Mouse (Mus musculus): ENCODE measurements around the gene Ndufs4. TPM values are rescaled to one million over a fixed set of nuclear protein-coding genes. Genes with fewer than 3 reads are reported as not detected.

Ndufs4 gene
- total RNA-seq (2021), result 100 to 1,000 TPM; 579 to 605 TPM

DNA sequence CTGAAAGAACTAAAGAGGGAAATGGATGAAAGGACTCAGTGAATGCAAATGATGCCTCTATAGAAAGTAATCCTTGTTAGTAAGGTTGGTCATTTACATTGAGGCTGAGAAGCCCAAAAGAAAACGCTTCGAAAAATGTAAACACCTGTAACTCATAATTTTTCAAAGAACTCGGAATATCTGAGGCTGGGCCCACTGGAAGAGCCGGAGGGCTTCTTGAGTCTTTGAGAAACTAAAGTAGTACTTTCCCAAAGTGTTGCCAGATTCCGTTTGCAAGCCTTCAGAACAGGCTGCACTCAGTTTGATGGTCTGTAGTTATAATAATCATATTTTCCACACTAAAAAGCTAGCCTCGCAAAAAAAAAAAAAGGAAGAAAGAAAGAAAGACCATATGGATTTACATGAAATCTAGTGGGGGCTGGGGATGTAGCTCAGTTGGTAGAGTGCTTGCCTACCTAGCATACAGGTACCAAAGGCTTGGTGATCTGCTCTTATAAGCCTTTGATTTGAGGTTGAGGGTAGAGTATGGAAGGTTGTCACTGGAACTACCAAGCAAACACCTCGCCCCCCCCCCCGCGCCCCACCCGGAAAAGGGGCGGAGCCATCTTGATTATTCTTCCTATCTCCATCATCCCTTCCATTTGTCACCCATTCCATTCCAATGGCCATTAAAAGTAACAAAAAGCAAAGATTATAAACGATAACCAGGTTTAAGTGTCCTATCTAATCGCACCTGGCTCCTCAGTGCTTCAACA lies at the start of gene Ndufs4:
Gene Ndufs4 (minus strand): TSS at position 48 of the 755 bp plus-strand sequence.
- intact Hi-C loops (cut with DNase I), result no loop called here
- no peak for DNase-seq (ENCODE audit: low spot score)

DNA sequence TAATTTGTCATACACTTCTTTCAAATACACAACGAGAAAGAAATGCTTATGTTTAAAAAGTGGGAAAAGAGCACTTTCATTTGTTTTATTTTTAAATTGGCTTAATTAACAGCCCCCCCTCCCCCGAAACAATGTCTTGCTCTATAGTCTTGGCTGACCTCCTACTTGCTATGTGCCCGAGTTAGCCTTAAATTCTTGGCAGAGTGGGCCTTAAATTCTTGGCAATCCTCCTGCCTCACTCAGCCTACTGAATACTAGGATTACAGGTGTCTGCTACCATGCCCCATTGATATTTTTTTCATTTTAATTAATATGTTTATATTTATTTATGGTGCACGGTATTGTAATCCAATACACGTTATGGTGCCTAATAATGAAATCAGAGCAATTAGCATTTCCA lies 44.4 kb upstream of the Ndufs4 start:
- intact Hi-C loops (cut with DNase I), result no loop called here
- DNase-seq (ENCODE audit: low spot score), result no peak

DNA sequence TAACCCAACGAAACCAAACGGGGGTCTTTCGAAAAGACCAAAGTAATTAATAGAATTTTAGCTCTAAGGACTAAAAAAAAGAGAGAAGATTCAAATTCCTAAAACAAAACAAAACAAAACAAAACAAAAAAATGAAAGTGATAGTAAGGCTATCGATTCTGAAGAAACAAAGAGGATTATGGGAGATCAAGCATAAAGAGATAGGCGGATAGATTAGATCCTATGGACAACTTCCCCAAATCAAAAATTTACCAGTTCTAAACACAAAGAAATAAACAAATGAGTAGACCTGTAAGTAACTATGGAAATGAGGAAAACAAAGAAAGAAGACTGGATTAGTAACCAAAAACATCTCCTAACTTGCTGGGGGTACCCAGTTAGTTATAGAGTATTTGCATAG lies 37.2 kb upstream of the Ndufs4 start:
- intact Hi-C loops (cut with DNase I), result no loop called here

DNA sequence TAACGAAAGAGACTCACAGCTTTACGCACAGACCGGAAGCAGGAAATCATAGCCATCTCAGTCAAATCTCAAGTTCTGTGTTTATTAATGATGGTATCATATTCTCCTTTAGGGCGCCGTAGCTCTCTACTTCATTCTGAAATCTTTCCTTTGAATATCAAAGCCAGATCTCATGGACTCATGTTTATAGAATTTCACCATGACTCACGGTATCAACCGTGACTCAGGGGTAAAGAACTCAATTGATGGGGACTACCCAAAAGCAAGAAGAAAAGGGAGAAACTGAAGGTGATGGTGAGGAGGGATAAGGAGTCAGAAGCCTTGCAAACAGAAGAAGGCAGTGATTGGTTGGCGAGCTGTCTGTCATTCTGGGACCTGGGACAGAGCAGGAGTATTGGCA lies 32.2 kb upstream of the Ndufs4 start:
- no peak for DNase-seq (ENCODE audit: low spot score)
- intact Hi-C loops (cut with DNase I), result no loop called here

More for the DNA sequence above, 37.2 kb upstream of the Ndufs4 start:
- no peak for DNase-seq (ENCODE audit: low spot score)

DNA sequence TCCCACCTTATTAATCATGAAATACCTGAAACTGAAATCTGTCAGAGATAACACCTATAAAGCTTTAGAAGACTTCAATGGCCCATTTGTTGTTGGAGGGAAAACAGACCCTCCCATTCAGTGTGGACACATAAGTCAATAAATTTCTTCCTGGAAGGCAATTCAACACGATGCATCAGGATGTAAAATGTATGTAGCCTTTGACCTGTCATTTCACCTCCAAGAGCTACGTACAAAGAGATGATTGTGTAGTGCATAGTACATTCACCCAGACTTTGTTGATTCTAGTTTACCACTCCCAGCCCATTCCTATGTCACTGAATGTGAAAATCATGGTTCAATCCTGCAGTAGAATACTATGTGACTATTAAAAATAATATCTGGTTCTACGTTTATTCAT lies 31.3 kb upstream of the Ndufs4 start:
- no peak for DNase-seq (ENCODE audit: low spot score)
- intact Hi-C loops (cut with DNase I), result no loop called here

DNA sequence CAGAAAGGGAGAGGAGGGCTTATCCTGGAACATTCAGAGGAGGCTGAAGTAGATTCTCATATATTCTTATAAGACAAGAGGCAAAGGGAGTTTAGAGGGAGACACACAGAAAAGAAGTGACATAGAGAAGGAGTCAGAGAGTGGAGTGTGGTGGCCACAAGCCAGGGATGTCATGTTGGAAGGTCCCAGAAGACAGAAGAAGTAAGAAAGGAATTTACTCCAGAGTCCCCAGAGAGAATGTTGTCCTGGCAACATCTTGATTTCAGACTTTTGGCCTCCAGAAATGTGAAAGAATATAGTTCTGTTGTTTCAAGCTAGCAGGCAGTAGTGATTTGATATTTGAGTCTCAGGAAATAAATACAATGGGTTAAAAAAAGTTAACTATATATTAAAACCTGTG lies 24.3 kb upstream of the Ndufs4 start:
- intact Hi-C loops (cut with DNase I), result no loop called here
- no peak for DNase-seq (ENCODE audit: low spot score)

DNA sequence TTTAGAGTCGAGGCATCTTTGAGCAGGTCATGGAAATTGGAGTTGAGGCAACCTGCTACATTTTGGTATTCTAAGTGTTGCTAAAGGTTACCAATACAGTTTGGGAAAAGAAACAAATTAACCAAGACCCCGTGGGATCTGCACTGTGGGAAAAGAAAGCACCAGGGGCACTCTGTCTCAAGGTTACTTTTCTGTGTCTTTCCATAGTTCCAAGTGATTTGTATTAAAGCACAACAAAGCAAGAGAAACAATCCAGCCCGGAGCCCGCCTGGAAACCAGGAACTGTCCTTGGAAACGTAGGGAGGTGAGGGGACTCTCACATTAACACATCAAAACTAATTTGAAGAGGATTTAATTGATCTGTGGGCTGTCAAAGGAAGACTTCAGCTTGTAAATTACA lies 18.8 kb upstream of the Ndufs4 start:
- no peak for DNase-seq (ENCODE audit: low spot score)
- intact Hi-C loops (cut with DNase I), result no loop called here

DNA sequence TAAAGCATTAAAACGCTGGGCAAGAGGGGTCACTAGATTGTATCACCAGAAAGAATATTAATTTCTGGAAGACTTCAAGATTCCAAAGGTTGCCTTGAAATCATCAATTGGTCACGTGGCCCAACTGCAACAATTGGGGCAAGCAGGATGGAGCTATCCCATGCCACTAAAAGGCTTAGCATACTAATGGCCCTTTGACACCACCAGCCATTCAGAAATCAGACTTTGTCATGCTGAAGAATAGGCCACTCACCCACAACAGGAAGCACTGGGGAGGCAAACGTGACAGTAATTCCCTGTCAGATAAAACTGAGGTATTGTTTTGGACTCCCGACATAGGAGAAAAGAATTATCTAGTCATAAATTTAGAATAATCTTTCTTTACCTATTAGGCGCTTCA lies 18.4 kb upstream of the Ndufs4 start:
- DNase-seq (ENCODE audit: low spot score), result no peak
- intact Hi-C loops (cut with DNase I), result no loop called here

DNA sequence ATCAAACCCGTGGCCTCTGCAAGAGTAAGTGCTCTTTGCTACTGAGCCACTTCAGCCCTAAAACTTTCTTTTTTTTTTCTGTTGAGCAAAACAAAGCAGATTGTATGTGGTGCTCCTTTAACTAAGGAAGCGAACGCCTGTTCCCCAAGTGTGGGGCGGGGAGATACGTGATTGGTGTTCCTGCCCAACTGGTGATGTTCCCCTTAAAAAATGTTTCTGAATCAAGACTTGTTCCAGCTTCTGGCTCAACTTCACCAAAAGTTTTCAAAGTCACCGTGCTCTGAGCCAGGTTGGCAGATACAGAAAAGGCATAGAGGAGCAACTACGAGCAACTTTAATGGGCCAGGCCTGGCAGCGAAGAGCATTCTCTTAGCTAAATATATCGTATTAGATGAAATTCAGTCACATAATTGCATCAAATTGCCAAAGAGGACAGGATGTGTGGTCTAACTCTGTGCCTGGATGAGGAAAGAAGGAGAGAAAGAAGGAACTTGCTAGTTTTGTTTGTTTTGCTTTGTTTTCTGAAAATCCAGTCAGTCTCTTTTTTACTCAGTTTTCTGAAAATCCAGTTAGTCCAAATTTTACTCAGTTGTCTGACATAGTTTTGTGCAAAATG lies 17.1 kb upstream of the Ndufs4 start:
- intact Hi-C loops (cut with DNase I), result no loop called here
- peak; percentile 16 for DNase-seq (ENCODE audit: low spot score)

DNA sequence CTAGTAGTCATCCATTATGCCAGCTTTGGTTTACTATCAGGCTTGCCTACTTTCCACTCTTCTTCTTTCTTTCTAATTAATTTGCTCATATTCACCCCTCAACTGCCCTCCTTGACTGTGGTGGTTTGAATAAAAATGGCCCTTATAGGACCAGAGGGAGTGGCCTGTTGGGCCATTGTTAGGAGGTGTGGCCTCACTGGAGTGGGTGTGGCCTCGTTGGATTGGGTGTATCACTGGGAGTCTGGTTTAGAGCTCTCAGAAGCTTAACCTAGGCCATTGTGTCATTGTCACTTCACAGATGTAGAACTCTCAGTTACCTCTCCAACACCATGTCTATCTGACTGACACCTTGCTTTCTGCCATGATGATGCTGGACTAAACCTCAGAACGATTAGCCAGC lies 10.8 kb upstream of the Ndufs4 start:
- intact Hi-C loops (cut with DNase I), result no loop called here
- no peak for DNase-seq (ENCODE audit: low spot score)

DNA sequence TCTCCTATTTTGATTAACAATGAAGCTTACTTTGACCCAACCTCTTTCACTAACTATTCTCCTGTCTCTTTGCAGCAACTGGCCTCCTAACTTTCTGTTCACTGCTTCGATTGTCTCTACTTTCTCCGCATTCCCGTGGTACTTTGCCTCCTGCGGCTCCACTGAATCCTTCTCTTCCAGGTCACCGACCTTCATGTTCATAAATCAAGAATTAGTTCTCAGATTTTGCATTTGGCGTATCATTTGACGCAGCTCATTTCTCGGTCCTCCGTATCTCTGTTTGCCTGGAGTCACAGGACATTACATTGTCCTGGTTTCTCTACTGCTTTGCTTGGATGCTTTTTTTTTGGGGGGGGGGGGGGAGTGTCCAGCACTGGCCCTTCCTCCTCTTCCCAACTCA lies 9.2 kb upstream of the Ndufs4 start:
- intact Hi-C loops (cut with DNase I), result no loop called here
- no peak for DNase-seq (ENCODE audit: low spot score)

DNA sequence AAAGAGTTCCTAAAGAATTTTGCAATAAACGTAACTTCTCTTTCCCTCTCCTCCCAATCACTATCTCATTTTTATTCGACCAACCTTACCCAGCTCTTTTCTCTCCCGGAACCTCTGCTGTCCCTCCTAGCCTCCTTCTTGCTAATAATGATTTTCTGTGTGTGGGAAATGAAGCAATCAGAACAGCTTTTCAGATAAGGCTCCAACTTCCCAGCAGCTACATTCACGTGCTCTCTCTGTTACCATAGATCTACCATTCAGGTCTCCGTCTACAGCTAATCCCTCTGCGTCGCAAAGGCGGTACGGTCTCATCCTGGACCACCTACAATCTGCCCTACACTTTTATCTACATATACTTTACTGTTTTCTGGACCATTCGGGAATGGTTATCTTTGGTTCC lies 8.8 kb upstream of the Ndufs4 start:
- no peak for DNase-seq (ENCODE audit: low spot score)
- intact Hi-C loops (cut with DNase I), result no loop called here

DNA sequence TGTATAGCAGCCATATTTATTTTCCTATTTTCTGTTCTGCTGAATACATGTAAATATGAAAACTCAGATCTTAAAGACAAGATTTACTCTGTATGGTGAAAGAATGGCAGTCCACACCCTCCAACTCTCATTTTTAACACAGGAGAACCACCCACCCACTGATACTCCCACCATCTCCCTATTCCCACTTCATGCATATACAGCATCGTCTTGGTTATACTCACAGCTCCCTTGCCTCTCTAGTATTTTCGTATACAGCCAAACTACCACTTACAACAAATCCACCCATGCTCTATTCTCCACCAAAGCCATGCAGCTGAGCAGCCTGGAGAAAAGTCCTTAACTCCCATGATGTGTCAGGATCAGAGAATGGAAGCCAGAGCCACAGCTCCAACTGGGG lies 6.7 kb upstream of the Ndufs4 start:
- intact Hi-C loops (cut with DNase I), result no loop called here
- DNase-seq (ENCODE audit: low spot score), result no peak

DNA sequence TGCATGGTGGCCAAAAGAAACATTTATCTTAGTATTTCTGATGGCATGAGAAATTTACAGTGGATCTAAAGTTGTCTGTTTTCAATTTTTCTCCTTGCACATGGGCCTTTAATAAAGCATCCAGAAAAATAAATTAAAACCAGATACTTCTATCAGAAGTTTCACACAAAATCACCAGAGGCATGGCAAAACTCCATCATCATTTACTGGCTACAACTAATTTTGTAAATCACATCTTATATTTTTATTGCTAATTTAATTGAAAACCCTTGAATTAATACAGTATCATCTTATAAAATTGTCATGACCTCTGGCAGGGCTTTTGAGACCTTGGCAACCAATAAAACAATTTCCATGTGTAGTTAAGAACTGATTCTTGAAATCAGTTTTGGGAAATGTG lies 4.4 kb upstream of the Ndufs4 start:
- DNase-seq (ENCODE audit: low spot score), result no peak
- intact Hi-C loops (cut with DNase I), result no loop called here

DNA sequence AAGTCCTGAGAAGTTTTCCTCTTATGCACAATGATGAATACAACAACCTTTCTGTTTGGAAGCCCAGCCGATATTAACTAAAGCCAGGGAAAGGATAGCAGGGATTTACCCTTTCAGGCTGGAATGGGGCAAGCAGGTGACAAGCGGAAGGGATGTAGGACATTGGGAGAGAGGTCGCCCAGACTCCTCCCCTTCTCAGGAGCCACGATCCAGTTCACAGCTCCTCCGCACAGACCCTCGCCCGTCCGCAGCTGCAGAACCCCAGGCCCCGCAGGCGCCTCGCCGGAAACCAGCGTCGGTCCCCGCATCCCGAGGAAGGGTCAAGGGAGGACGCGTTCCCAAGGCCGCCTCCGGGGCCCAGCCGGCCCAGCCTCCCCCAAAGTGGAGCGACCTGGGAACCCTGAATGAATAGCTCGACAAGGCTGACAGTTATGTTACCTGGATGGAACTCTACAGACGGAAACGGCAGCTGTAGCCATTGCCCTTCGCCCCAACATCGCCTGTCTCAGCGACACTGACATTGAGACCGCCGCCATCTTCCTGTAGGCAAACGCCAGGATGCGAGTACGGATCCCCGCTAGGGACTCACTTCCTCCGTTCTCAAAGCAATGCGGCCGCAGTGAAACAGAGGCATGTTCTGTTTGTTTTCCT lies 412 bp downstream of the Ndufs4 start:
- intact Hi-C loops (cut with DNase I), result no loop called here
- peak; percentile 74 for DNase-seq (ENCODE audit: low spot score)

DNA sequence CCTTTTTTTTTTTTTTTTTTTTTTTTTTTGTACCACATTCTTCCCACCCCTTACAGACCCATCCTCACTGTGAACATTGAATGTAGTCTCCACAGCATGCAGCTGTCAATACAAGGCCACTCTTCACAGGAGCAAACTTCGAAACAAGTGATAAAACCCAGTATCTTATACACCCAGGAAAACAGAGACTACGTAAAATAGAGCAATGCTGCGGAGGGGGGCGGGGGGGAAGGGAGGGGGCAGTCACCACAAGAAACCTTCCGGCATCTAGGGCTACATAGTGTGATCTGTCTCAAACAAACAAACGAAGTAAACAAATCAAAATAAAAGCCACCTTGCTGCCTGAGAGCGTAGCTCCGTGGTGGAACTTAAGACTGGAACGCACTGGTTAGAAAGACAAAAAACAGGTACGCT lies 977 bp downstream of the Ndufs4 start:
- intact Hi-C loops (cut with DNase I), result no loop called here
- no peak for DNase-seq (ENCODE audit: low spot score)

DNA sequence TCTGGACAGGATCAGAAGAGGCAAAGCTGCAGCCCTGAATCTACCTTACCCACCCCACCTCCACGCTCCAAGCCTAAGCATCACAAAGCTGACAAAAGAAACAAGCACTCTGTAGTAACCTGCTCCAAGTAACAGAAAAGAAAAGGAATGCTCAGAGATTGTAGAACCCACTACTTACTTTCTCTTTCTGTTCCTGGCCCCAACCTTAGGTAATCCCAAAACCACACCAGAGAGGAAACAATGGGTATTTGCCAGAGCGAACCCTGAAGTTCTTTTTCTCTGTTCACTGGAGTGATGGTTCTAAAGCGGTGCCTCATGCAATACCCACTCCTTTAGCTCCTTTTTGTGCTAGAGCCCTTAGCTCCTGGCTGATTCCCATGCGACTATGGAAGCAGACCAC lies 11.5 kb downstream of the Ndufs4 start:
- no peak for DNase-seq (ENCODE audit: low spot score)
- intact Hi-C loops (cut with DNase I), result no loop called here

DNA sequence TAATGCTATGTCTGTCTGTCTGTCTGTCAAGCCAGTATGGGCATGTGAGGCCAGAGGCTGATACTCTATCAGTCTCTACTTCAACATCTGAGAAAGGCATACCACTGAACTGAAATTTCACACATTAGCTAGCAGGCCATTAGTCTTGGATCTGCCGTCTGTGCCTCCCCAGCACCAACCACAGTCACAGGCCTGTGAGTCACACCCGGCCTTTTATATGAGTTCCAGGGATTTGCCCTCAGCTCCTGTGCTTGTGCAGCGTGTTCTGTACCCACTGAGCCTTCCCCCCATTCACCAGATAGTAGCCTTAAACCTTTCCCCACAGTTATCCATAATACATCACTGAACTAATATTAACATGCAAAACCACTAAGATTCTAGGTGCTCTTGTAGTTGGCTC lies 26.0 kb downstream of the Ndufs4 start:
- intact Hi-C loops (cut with DNase I), result no loop called here
- no peak for DNase-seq (ENCODE audit: low spot score)

DNA sequence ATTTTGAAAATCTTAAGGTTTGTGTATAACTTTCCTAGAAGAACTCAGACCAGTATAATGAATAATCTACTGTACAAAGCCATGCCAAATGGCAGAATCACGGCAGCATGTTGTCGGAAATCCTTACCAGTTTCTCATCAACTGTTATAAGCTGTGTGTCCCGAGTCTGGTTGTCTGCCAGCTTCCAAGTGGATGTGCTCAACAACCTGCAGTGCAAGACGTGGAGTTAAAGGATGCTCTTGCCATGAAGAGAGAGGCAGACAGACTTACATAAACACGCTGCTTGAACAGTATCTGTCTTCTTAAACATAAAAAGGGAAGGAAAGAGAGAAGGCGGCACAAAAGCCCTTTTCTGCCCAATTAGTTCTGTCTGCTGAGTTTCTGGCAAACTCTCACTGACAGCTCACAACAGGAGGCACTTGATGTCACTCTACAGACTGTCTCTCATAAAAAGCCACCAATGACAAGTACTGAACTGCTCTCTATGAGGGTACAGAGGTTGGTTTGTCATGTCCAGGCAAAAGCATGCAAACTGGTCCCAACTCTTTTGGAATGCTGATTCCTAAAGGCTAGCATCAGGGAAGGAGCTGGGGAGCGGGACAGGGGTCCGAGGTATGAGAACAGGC lies 36.6 kb downstream of the Ndufs4 start:
- no peak for DNase-seq (ENCODE audit: low spot score)
- intact Hi-C loops (cut with DNase I), result no loop called here

DNA sequence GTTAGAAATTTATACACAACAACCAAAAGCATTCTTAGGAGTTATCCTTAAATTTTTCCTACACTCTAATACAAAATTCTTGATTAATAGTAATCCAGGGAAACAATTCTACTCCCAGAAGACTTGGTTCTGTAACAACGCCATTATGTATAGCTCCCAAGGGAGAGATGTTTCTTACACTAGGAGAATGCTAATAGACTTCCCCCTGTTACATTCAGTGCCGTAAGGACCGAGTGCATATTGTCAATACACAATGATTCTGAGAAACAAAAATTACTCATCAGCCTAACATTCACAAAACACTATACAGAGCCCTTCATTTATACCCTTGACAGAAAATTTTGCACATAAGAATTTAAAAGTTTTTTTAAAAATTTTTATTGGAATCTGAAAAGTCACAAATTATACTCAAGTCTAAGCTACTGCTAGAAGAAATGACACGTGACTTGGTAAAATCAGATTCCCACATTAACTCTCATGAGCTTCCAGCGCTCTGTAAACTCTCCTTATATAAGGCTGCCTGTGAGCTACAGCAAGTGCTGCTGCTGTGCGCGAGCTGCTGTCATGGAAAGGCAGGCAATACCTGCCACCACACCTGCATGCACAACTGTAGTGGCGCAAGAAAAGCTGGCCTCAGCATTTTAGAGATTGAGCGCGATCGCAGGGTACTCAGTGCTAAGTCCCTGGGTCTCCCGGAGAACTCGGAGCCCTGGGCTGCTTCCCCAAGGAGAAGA lies 42.9 kb downstream of the Ndufs4 start:
- DNase-seq (ENCODE audit: low spot score), result no peak
- intact Hi-C loops (cut with DNase I), result no loop called here

Data from heart, postnatal 25 days (tissue).